Mouse (Mus musculus) embryonic facial prominence, embryonic 13.5 days (tissue): ENCODE results near the gene Bbs9. TPM values are rescaled to one million over a fixed set of nuclear protein-coding genes. Genes with fewer than 3 reads are reported as not detected.
"Not testable (repeated sequence)": the region's sequence is repeated elsewhere in the genome, so short reads cannot be mapped to it uniquely, and the experiment has no call there.

Experiments
- ATAC-seq: fragments of 200-750 bp; cut with Nextera tagmentation; 2 replicates; pipeline ENCODE4 v1.8.0; 2017; ENCODE audit warnings: low read depth; ENCODE audit not compliant: insufficient number of reproducible peaks, insufficient read depth, low FRiP score, low TSS enrichment
- H3K27ac ChIP-seq: fragments of 300-500 bp; sonication (generic); 2 replicates; pipeline ENCODE4 v1.5.1; 2015; ENCODE audit warnings: moderate library complexity, mild to moderate bottlenecking, inconsistent platforms
- H3K27me3 ChIP-seq: fragments of 300-500 bp; sonication (generic); 2 replicates; pipeline ENCODE4 v1.6.1; 2015; ENCODE audit warnings: mild to moderate bottlenecking, inconsistent platforms
- H3K36me3 ChIP-seq: fragments of 300-500 bp; sonication (generic); 2 replicates; pipeline ENCODE4 v1.6.1; 2015; ENCODE audit warnings: mild to moderate bottlenecking, inconsistent platforms
- H3K4me1 ChIP-seq: fragments of 300-500 bp; sonication (generic); 2 replicates; pipeline ENCODE4 v1.6.1; 2015; ENCODE audit warnings: inconsistent platforms
- H3K4me2 ChIP-seq: fragments of 300-500 bp; sonication (generic); 2 replicates; pipeline ENCODE4 v1.6.1; 2015; ENCODE audit warnings: moderate library complexity, mild to moderate bottlenecking, inconsistent platforms
- H3K4me3 ChIP-seq: fragments of 300-500 bp; sonication (generic); 2 replicates; pipeline ENCODE4 v1.5.1; 2015; ENCODE audit warnings: mild to moderate bottlenecking, inconsistent platforms
- H3K9ac ChIP-seq: fragments of 300-500 bp; sonication (generic); 2 replicates; pipeline ENCODE4 v1.6.1; 2015; ENCODE audit warnings: mild to moderate bottlenecking, inconsistent platforms
- H3K9me3 ChIP-seq: fragments of 300-500 bp; sonication (generic); 2 replicates; pipeline ENCODE4 v1.6.1; 2016; ENCODE audit warnings: inconsistent platforms
- WGBS: fragments of 180-500 bp; shearing (Covaris S2); methylation state at CpG from one replicate; pipeline ENCODE4 v1.1.7; 2015; ENCODE audit warnings: mixed read lengths; 5-methylcytosine and 5-hydroxymethylcytosine counted together
- polyA plus RNA-seq: library from polyadenylated mRNA; unstranded; fragments of >200 nt; fragmentation: Nextera tagmentation; extraction: Ambion mirVana; gene quantifications from 2 replicates; pipeline ENCODE4 v1.2.1, GENCODE M21; 2015

The Bbs9 gene
- polyA plus RNA-seq, 1 experiment from 2014 or later = 13.8 TPM

DNA sequence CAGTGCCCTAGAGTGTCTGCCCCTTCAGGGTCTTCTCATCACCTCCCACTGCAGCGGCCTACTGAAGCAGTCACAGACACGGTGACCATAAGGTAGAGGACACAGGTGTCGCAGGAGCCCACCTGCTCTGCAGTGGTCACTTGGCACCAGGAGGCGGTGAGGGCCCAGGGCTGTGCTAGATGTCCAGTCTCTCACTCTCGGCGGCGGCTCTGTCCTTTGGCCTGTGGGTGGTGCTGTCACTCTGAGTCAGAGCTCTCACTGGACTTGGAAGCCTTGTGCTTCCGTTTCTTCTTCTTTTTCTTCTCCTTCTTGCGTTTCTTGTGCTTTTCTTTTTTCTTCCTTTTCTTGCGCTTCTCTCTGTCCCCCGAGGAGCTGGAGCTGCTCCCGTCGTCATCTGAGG, 27.1 kb upstream of the Bbs9 start:
- no peak overlapping the region for H3K4me3 ChIP-seq
- peaks cover 76% of the 10 kb centered on the region for H3K36me3 ChIP-seq
- no peaks in the 10 kb centered on the region for H3K4me1 ChIP-seq
- H3K27ac ChIP-seq = no peak overlapping the region
- no peak overlapping the region for H3K4me2 ChIP-seq
- no peak for ATAC-seq
- no peak overlapping the region for H3K9ac ChIP-seq
- no peaks in the 10 kb centered on the region for H3K9me3 ChIP-seq
- H3K27me3 ChIP-seq = no peaks in the 10 kb centered on the region
- WGBS = 86% methylated on average over 13 of the region's 13 CpGs

DNA sequence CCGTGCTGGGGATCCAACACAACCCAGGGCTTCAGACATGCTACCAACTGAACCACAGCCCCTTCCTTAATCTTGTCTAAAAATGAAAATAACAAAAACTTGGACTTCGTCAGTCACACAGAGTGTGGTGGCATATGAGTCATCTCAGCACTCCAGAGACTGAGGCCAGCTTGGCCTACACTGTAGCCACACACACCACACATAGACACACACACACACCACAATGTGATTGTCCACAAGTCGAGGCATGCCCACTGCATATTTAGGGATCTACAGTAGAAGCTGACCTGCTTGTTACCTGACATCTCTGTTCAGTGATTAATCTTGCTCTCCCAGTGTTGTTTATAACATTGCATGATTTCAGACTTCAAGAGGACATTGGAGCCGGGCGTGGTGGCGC, 26.3 kb upstream of the Bbs9 start:
- Histone ChIP-seq H3K9me3 (no peaks in the 10 kb centered on the region), H3K27me3 (no peaks in the 10 kb centered on the region), H3K27ac (no peak overlapping the region), H3K36me3 (peaks cover 84% of the 10 kb centered on the region), H3K4me2 (no peak overlapping the region), H3K4me3 (no peak overlapping the region), H3K4me1 (no peaks in the 10 kb centered on the region), H3K9ac (no peak overlapping the region)
- WGBS = 89% methylated on average over 6 of the region's 6 CpGs
- no peak for ATAC-seq

DNA sequence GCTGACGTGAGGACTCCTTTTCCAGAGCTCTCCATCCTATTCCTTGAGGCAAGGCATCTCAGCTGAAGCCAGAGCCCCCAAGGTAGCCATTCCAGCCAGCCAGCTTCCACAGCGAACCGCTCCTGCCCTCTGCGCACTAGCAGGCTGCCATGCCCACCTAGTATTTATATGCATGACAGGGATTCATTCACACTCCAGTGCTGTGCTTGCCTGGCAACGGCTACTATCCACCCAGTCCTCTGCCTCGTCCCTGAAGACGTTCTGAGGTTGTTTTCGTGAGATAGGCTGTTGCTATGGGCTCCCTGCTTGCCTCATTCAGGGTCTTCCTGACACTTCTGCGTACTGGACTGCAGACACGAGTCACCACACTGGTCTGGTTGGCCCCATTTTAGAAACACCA, 22.8 kb upstream of the Bbs9 start:
- H3K36me3 ChIP-seq = peaks cover 99% of the 10 kb centered on the region
- no peak overlapping the region for H3K4me2 ChIP-seq
- no peaks in the 10 kb centered on the region for H3K9me3 ChIP-seq
- H3K9ac ChIP-seq = no peak overlapping the region
- 86% methylated on average over 10 of the region's 10 CpGs for WGBS
- no peak overlapping the region for H3K27ac ChIP-seq
- H3K27me3 ChIP-seq = no peaks in the 10 kb centered on the region
- no peaks in the 10 kb centered on the region for H3K4me1 ChIP-seq
- H3K4me3 ChIP-seq = no peak overlapping the region
- ATAC-seq = no peak

DNA sequence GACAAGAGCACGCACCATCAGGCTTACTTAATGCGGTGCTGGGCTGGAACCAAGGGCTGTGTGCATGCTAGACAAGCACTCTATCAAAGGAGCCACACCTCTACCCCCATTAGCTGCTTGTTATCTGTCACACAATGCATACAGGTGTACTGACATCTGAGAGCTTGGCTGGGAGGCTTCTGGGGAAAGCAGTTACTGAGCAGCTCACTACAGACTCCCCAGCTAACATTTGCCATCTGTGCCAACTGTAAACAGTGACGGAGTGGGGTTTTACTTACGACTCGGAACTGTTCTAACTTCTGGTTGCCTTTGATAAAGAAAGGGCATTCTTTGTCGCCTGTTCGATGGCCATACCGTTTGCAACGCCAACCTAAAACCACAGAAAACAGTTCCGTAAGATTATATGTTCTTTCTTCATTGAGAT, 22.0 kb upstream of the Bbs9 start:
- H3K27me3 ChIP-seq = no peaks in the 10 kb centered on the region
- peaks cover 96% of the 10 kb centered on the region for H3K36me3 ChIP-seq
- 89% methylated on average over 10 of the region's 10 CpGs for WGBS
- no peaks in the 10 kb centered on the region for H3K9me3 ChIP-seq
- H3K4me1 ChIP-seq = no peaks in the 10 kb centered on the region
- H3K4me2 ChIP-seq = no peak overlapping the region
- no peak overlapping the region for H3K4me3 ChIP-seq
- H3K9ac ChIP-seq = no peak overlapping the region
- no peak overlapping the region for H3K27ac ChIP-seq
- no peak for ATAC-seq

DNA sequence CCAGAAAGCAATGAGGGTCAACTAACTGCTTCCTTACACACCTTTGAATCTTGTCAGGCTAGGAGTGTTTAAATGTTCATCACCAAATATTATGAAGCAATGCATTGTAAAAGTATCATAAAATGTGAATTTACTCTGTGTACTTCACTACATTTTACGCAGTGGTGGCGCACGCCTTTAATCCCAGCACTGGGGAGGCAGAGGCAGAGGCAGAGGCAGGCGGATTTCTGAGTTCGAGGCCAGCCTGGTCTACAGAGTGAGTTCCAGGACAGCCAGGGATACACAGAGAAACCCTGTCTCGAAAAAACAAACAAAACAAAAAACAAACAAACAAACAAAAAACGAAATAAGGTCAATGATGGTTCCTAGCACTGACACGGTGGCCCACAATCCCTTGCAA, 21.5 kb upstream of the Bbs9 start, which contains the start of gene Gm17545:
Gene Gm17545, plus strand, starts transcription at position 301 of the 400 bp plus-strand sequence.
- H3K36me3 ChIP-seq = peaks cover 91% of the 10 kb centered on the region
- ATAC-seq, H3K4me2 ChIP-seq, H3K9me3 ChIP-seq, H3K9ac ChIP-seq, H3K4me3 ChIP-seq, H3K4me1 ChIP-seq, H3K27me3 ChIP-seq, H3K27ac ChIP-seq: not testable (repeated sequence)
- WGBS = 91% methylated on average over 8 of the region's 8 CpGs

DNA sequence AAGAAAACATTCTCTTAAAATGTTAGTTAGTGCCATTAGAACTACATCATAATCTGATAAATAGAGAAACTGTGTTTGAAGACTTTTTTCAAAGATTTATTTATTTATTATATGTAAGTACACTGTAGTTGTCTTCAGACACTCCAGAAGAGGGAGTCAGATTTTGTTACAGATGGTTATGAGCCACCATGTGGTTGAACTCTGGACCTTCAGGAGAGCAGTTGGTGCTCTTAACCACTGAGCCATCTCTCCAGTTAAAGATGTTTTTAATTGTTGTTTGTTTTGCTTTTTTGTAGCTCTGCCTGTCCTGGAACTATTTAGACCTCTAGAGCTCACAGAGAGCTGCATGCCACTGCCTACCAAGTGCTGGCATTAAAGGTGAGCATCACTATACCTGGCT, 20.5 kb upstream of the Bbs9 start:
- Histone ChIP-seq H3K4me1 (no peaks in the 10 kb centered on the region), H3K36me3 (peaks cover 80% of the 10 kb centered on the region), H3K27ac (no peak overlapping the region), H3K27me3 (no peaks in the 10 kb centered on the region), H3K9me3 (no peaks in the 10 kb centered on the region), H3K4me2 (no peak overlapping the region), H3K4me3 (no peak overlapping the region), H3K9ac (no peak overlapping the region)
- ATAC-seq = no peak

DNA sequence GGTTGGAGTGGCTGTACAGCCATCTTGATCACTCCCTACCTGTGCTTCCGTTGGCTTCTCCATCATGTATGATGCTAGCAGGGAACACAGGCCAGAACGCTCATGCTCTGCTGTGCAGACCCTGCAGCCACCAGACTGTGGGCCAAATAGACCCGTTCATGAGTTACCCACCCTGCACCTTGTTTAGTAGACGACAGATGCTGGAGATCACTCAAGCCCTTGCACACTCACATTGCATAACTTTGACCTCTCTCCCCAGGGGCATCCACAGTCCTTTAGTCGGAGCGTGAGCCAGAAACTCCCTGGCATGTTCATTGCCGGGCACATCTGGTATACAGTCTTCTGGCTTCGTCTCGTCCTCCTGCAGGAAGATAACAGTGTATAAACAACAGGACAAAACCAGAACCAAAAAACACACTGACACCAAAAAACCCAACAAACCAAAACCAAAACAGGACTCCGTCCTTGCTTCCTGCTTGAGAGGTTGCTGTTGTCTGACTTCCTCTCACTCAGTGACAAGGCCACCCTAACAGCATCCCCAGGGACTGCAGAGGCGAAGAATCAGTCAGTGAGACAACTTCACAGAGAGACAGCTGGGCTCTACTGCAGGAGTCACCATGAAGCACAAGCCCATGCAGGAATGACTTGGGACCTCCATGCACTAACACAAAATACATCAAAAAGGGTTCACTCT, 18.2 kb upstream of the Bbs9 start:
- H3K27me3 ChIP-seq = no peaks in the 10 kb centered on the region
- H3K4me2 ChIP-seq = no peak overlapping the region
- no peaks in the 10 kb centered on the region for H3K9me3 ChIP-seq
- H3K27ac ChIP-seq = no peak overlapping the region
- no peak for ATAC-seq
- H3K36me3 ChIP-seq = peaks cover 65% of the 10 kb centered on the region
- WGBS = 85% methylated on average over 11 of the region's 11 CpGs
- no peaks in the 10 kb centered on the region for H3K4me1 ChIP-seq
- H3K4me3 ChIP-seq = no peak overlapping the region
- no peak overlapping the region for H3K9ac ChIP-seq

GRCm38 (mm10) chr9:22461946-22462345, 13.6 kb upstream of the Bbs9 start:
- Histone ChIP-seq H3K9me3 (no peaks in the 10 kb centered on the region), H3K4me3 (no peak overlapping the region), H3K4me2 (no peak overlapping the region), H3K36me3 (peaks cover 35% of the 10 kb centered on the region), H3K4me1 (no peaks in the 10 kb centered on the region), H3K9ac (no peak overlapping the region), H3K27ac (no peak overlapping the region), H3K27me3 (no peaks in the 10 kb centered on the region)
- no peak for ATAC-seq
- WGBS = 96% methylated on average over 3 of the region's 3 CpGs

DNA sequence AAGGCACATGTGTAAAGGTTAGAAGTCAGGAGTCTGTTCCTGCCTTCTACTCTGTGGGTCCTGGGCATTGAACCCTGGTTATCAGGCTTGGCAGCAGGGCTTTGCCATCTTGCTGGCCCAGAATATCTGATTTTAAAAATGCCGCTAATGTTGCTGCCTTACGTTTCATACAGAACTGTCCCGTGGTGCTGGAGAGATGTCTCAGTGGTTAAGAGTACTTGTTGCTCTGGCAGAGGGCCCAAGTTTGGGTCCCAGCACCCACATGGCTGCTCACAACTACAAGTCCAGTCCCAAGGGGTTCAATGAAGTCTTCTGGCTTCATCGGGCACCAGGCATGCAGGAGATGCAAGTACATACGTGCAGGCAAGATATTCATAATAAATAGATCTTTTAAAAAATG, 9.3 kb upstream of the Bbs9 start:
- H3K9ac ChIP-seq = no peak overlapping the region
- peaks cover 19% of the 10 kb centered on the region for H3K36me3 ChIP-seq
- H3K4me3 ChIP-seq = no peak overlapping the region
- H3K9me3 ChIP-seq = no peaks in the 10 kb centered on the region
- WGBS = 94% methylated on average over 5 of the region's 5 CpGs
- H3K27ac ChIP-seq = no peak overlapping the region
- H3K27me3 ChIP-seq = no peaks in the 10 kb centered on the region
- no peak for ATAC-seq
- peaks cover 3% of the 10 kb centered on the region; the same call in 1 of the 2 replicates for H3K4me1 ChIP-seq
- H3K4me2 ChIP-seq = no peak overlapping the region

DNA sequence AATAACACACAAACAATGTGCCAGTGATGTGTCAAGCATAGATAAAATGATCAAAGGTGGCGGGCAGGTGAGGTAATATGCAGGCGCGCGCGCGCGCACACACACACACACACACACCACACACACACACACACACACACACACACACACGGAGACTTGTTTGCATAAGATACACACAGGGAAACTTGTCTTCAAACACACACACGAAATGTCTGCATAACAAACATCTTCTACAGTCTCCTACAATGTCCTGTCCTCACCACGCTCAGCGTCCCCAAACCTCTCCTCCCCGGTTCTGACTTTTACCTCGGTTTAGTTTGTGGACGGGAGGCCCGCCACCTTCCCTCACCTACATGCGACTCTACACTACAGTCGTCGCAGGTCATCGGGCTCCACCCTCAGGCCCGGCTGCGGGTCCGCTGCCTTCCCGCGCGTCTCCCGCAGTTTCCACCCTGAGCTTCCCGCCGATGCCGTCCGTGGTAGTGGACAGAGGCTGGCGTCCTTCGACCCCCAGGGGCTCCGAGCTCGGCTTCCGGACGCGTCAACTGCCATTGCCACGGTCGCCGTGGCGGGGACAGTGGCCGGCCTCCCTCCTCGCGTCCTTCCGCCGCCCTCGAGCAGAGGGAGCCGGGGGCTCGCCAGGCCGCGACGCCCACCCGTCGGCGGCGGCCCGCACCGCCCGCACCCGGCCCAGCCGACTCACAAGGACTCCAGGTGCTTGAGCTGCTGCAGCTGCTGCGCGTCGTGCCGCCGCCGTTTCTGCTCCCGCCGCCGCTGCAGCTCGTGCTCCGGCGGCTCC, 7.9 kb upstream of the Bbs9 start:
- ATAC-seq = peak; percentile 35; the same call in 1 of the 2 replicates
- peak overlapping the region; percentile 93 for H3K9ac ChIP-seq
- WGBS = under 1% methylated on average over 73 of the region's 73 CpGs
- H3K9me3 ChIP-seq = no peaks in the 10 kb centered on the region
- peaks cover 3% of the 10 kb centered on the region; the same call in 1 of the 2 replicates for H3K4me1 ChIP-seq
- H3K36me3 ChIP-seq = peaks cover 15% of the 10 kb centered on the region
- H3K4me2 ChIP-seq = peak overlapping the region; percentile 74
- H3K4me3 ChIP-seq = peak overlapping the region; percentile 73
- no peaks in the 10 kb centered on the region for H3K27me3 ChIP-seq
- H3K27ac ChIP-seq = peak overlapping the region; percentile 87

DNA sequence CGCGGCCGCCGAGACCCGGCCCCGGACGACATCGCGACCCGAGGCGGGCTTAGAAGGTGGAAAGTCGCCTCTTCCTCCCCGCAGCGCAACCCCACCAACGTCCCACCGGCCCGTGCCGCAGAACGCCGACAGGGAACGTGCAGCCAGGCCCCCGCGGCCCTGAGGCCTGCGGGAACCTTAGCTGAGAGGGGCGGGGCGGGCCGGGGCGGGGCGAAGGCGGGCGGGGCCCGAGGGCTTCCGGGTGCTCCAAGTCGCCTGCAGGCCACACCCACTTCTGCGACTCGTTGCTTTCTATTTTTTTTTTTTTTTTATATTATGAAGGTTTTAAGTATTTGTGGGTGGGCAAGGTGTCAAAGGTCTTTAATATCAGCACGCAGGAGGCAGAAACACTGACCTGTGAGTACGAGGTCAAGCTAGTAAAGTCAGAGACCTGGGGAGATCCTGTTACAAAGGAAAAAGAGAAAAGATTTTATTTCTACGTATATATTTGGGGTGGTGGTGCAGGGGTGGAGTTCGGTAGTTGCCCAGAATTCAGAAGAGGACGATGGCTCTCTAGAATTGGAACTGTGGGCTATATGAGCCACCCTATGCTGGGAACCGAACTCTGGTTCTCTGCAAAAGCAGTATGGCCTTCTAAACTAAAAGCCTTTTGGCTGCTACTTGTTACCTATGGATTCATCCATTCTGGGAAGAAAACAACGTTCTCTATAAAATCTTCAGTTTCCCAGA, 7.2 kb upstream of the Bbs9 start:
- peak overlapping the region; percentile 73 for H3K4me3 ChIP-seq

More for the DNA sequence above, 7.2 kb upstream of the Bbs9 start:
- peaks cover 9% of the 10 kb centered on the region for H3K36me3 ChIP-seq
- peak; percentile 85 for ATAC-seq
- H3K9me3 ChIP-seq = no peaks in the 10 kb centered on the region
- peak overlapping the region; percentile 93 for H3K9ac ChIP-seq
- H3K4me1 ChIP-seq = peaks cover 3% of the 10 kb centered on the region; the same call in 1 of the 2 replicates
- 4% methylated on average over 37 of the region's 43 CpGs for WGBS
- H3K27ac ChIP-seq = peak overlapping the region; percentile 87
- H3K4me2 ChIP-seq = peak overlapping the region; percentile 74
- H3K27me3 ChIP-seq = no peaks in the 10 kb centered on the region
